Mouse (Mus musculus) stomach, postnatal 0 days (tissue): Measurements from ENCODE around the gene Zdhhc13. TPM values are rescaled to one million over a fixed set of nuclear protein-coding genes. Genes with fewer than 3 reads are reported as not detected.

Source experiments
- ATAC-seq: fragments of 200-750 bp; cut with Nextera tagmentation; 2 replicates; pipeline ENCODE4 v1.8.0; 2017; ENCODE audit not compliant: low FRiP score, low TSS enrichment
- DNase-seq: peaks from one replicate; pipeline ENCODE4 v3.0.0-alpha.2; 2016; ENCODE audit warnings: low spot score
- H3K27ac ChIP-seq: fragments of 300-500 bp; sonication (generic); replicated peaks from 2 replicates; pipeline ENCODE4 v1.5.1; 2014; ENCODE audit warnings: mild to moderate bottlenecking, control low read depth
- H3K27me3 ChIP-seq: fragments of 300-500 bp; sonication (generic); 2 replicates; pipeline ENCODE4 v1.6.1; 2014; ENCODE audit warnings: low read length; ENCODE audit not compliant: control insufficient read depth, insufficient read depth
- H3K36me3 ChIP-seq: fragments of 300-500 bp; sonication (generic); 2 replicates; pipeline ENCODE4 v1.6.1; 2014; ENCODE audit warnings: low read length, mixed read lengths; ENCODE audit not compliant: control insufficient read depth, insufficient read depth
- H3K4me1 ChIP-seq: fragments of 300-500 bp; sonication (generic); replicated peaks from 2 replicates; pipeline ENCODE4 v1.6.1; 2014; ENCODE audit warnings: antibody characterized with exemption; ENCODE audit not compliant: control insufficient read depth, insufficient read depth
- H3K4me2 ChIP-seq: fragments of 300-500 bp; sonication (generic); replicated peaks from 2 replicates; pipeline ENCODE4 v1.6.1; 2014; ENCODE audit warnings: low read depth, mild to moderate bottlenecking, control low read depth, moderate library complexity
- H3K4me3 ChIP-seq: fragments of 300-500 bp; sonication (generic); 2 replicates; pipeline ENCODE4 v1.5.1; 2014; ENCODE audit warnings: low read depth, low read length, control low read depth
- H3K9ac ChIP-seq: fragments of 300-500 bp; sonication (generic); 2 replicates; pipeline ENCODE4 v1.6.1; 2014; ENCODE audit warnings: mild to moderate bottlenecking, low read length, control low read depth, mixed read lengths
- H3K9me3 ChIP-seq: fragments of 300-500 bp; sonication (generic); 2 replicates; pipeline ENCODE4 v1.6.1; 2016; ENCODE audit warnings: low read length; ENCODE audit not compliant: control insufficient read depth
- CTCF ChIP-seq: IDR thresholded peaks from 2 replicates; pipeline ENCODE4 v1.5.1; 2016; ENCODE audit warnings: antibody characterized with exemption, low read depth, mild to moderate bottlenecking, moderate library complexity
- EP300 ChIP-seq: optimal IDR thresholded peaks from 2 replicates; pipeline ENCODE3; 2016; ENCODE audit warnings: antibody characterized with exemption
- WGBS: fragments of 180-500 bp; shearing (Covaris S2); extraction: QIAGEN DNeasy Blood & Tissue Kit; methylation state at CpG from one replicate; pipeline ENCODE4 v1.1.7; 2014; 5-methylcytosine and 5-hydroxymethylcytosine counted together
- polyA plus RNA-seq: library from polyadenylated mRNA; unstranded; fragments of >200 nt; fragmentation: Nextera tagmentation; extraction: Ambion mirVana; gene quantifications from 2 replicates; pipeline ENCODE4 v1.2.1, GENCODE M21; 2015

Gene Zdhhc13
- polyA plus RNA-seq, 1 experiment from 2014 or later, result 34.0 TPM

DNA sequence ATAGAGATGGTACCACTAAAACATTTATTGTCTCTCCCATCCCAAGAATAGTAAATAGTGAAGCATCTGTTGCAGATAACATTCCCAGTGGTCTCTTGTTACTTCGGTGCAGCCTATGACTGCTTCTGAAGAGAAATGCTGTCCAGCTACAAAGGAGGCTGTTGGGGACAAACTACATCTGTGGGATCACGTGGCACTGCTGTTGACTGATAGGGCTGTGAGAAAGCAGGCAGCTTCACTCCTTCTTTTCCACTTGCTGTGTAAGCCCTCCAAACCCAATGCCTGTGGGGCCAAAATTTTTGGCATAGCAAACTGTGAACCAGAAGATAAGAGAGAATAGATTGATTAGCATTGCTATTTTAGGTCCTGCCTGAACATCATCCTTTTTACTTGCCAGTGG lies 41.6 kb downstream of the Zdhhc13 start:
- whole genome bisulfite sequencing, result 32% methylated on average over 2 of the region's 2 CpGs
- Histone ChIP-seq H3K36me3 (0 out of 2 replicates have a peak, but pooled peaks cover 2% of the 10 kb centered on the region), H3K4me2 (no peak overlapping the region), H3K27me3 (no peaks in the 10 kb centered on the region), H3K9me3 (no peaks in the 10 kb centered on the region), H3K27ac (no peak overlapping the region), H3K4me3 (no peak overlapping the region), H3K4me1 (0 out of 2 replicates have a peak, but pooled peaks cover 2% of the 10 kb centered on the region), H3K9ac (no peak overlapping the region)
- no peak for ATAC-seq
- TF ChIP-seq CTCF, result no peak
- TF ChIP-seq EP300, result no peak
- no peak for DNase-seq

DNA sequence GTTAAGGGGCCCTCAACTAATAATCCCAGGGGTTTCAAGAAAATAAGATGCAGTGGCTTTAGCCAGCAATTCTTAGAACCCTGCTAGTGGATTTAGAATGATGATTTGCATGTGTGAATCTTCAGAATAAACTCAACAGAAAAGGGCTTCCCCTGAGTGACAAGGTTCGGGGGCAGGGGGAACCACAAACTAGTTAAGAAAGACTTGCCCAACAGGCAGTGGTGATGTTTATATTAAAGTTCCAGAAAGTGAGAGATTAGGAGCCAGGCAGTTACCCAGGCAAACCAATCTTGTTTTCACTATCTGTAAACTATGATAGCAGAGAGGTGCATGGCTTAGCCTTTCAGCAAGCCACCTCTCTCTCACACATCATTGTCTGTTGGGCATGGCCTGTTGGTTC lies 43.9 kb downstream of the Zdhhc13 start:
- 0 out of 2 replicates have a peak overlapping the region, but pooled peaks have one; percentile 18 for H3K27ac ChIP-seq

DNA sequence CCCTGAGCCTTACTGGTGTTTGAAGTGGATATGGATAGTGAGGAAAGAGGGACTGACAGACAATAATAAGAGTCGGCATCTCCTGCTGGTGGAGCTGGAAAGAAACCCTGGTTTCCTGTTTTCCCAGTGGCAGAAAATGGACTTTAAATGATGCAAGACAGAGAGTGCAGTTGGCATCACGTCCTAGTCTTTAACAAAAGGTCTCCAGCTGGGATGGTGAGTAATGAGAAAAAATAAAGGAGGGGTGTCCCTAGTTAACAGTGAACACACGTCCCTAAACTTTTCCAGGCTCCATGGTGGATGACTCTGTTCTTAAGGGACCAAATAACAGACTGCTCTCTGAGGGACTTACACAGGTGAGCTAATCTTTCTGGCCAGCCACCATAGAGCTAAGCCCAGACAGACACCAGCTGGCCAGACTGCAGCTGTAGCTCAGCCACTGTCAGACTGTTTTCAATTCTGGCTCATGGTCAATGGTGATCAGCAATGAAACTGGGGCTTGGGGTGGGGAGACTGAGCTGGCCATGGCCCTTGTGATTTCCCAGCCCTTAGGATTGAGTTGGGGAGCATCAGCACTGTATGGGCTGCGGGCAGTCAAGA lies 45.7 kb downstream of the Zdhhc13 start:
- WGBS, result 63% methylated on average over 4 of the region's 4 CpGs
- Histone ChIP-seq H3K36me3 (no peaks in the 10 kb centered on the region), H3K9ac (no peak overlapping the region), H3K9me3 (no peaks in the 10 kb centered on the region), H3K4me1 (0 out of 2 replicates have a peak, but pooled peaks cover 2% of the 10 kb centered on the region), H3K27ac (no peak overlapping the region), H3K4me2 (no peak overlapping the region), H3K27me3 (no peaks in the 10 kb centered on the region), H3K4me3 (no peak overlapping the region)
- DNase-seq, result no peak
- ATAC-seq, result no peak
- no peak for TF ChIP-seq CTCF
- no peak for TF ChIP-seq EP300

More for the DNA sequence above, 43.9 kb downstream of the Zdhhc13 start:
- Histone ChIP-seq H3K36me3 (0 out of 2 replicates have a peak, but pooled peaks cover under 1% of the 10 kb centered on the region), H3K27me3 (no peaks in the 10 kb centered on the region), H3K9ac (no peak overlapping the region), H3K4me1 (0 out of 2 replicates have a peak, but pooled peaks cover 2% of the 10 kb centered on the region), H3K9me3 (no peaks in the 10 kb centered on the region), H3K4me2 (no peak overlapping the region), H3K4me3 (no peak overlapping the region)
- ATAC-seq (no peak), DNase-seq (no peak)
- WGBS, result 42% methylated on average over 1 of the region's 1 CpGs
- TF ChIP-seq CTCF (no peak), EP300 (no peak)

- H3K4me3 ChIP-seq, result no peak overlapping the region
- no peaks in the 10 kb centered on the region for H3K36me3 ChIP-seq
- H3K9me3 ChIP-seq, result no peaks in the 10 kb centered on the region
- no peak overlapping the region for H3K9ac ChIP-seq
- DNase-seq (no peak), ATAC-seq (no peak)
- 75% methylated on average over 12 of the region's 12 CpGs for WGBS
- no peak overlapping the region for H3K27ac ChIP-seq
- 0 out of 2 replicates have a peak, but pooled peaks cover 2% of the 10 kb centered on the region for H3K4me1 ChIP-seq
- no peak overlapping the region for H3K4me2 ChIP-seq
- TF ChIP-seq EP300 (no peak), CTCF (no peak)
- H3K27me3 ChIP-seq, result no peaks in the 10 kb centered on the region
Observed at GRCm38 (mm10) chr7:48834989-48835626, 46.3 kb downstream of the Zdhhc13 start.

DNA sequence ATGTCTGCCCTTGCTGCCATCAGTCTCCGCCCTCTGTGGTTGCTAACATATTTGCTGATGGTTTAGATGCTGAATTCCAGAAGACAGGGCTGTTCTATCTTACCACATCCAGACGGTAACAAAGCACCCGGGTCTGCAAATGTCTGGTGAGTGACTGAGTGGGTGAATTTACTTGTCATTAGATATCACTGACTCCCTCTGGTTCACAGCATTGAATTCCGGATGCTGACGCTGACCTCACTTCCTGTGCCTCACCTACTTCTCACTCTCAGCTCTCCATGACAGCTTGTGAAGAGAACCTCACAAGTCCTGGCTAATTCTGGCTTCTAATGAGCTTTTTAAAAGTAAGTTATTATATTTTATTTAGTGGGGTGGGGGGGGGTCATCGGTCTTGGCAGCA lies 48.1 kb downstream of the Zdhhc13 start:
- no peaks in the 10 kb centered on the region for H3K9me3 ChIP-seq
- no peak for DNase-seq
- TF ChIP-seq EP300 (no peak), CTCF (no peak)
- no peak for ATAC-seq
- no peaks in the 10 kb centered on the region for H3K4me1 ChIP-seq
- H3K27me3 ChIP-seq, result no peaks in the 10 kb centered on the region
- no peak overlapping the region for H3K4me2 ChIP-seq
- 58% methylated on average over 6 of the region's 6 CpGs for WGBS
- H3K9ac ChIP-seq, result no peak overlapping the region
- H3K4me3 ChIP-seq, result no peak overlapping the region
- H3K27ac ChIP-seq, result no peak overlapping the region
- H3K36me3 ChIP-seq, result no peaks in the 10 kb centered on the region

DNA sequence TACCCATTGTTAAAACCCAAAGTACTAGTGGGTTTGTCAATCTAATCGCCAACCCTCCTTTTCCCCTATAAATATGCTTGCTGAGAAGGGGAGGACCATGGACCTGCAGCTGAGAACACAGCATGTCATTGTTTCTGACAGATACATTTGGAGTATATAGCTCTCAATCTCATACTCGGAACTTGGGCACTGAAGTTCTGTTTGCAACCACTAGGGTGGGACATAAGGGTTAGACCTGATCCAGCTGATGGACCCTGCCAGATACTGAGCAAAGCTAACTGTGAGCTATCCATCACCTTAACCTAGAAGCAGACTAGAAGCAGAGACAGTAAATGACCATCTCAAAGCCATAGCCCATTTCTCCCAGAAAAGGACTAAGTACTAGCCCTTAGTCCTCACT lies 49.6 kb downstream of the Zdhhc13 start:
- Histone ChIP-seq H3K27ac (no peak overlapping the region), H3K9ac (no peak overlapping the region), H3K27me3 (no peaks in the 10 kb centered on the region), H3K4me2 (no peak overlapping the region), H3K36me3 (no peaks in the 10 kb centered on the region), H3K4me1 (no peaks in the 10 kb centered on the region), H3K9me3 (no peaks in the 10 kb centered on the region), H3K4me3 (no peak overlapping the region)
- 68% methylated on average over 2 of the region's 2 CpGs for WGBS
- TF ChIP-seq EP300, result no peak
- TF ChIP-seq CTCF, result peak; percentile 28; the same call in 1 of the 2 replicates
- no peak for DNase-seq
- ATAC-seq, result no peak
